Mouse (Mus musculus): ENCODE results near the gene Ear1.
"Not testable (repeated sequence)": the region's sequence is repeated elsewhere in the genome, so short reads cannot be mapped to it uniquely, and the experiment has no call there.

Ear1 gene

GRCm38 (mm10) chr14:43875417-43875816 is at the start of gene Ear1:
TSS of gene Ear1 (minus strand) at chr14:43875517.
- DNase-seq (ENCODE audit: low spot score): not testable (repeated sequence)

GRCm38 (mm10) chr14:43924688-43925403 is 49.5 kb upstream of the Ear1 start, which contains the start of gene Gm8113:
TSS of gene Gm8113 (plus strand) at chr14:43925390.
- peak; percentile 14 for DNase-seq (ENCODE audit: low spot score)

GRCm38 (mm10) chr14:43923459-43923858 is 48.1 kb upstream of the Ear1 start, which contains the start of gene Ear10:
TSS of gene Ear10 (minus strand) at chr14:43923559.
- not testable (repeated sequence) for DNase-seq (ENCODE audit: low spot score)

- DNase-seq (ENCODE audit: low spot score): not testable (repeated sequence)
Observed at GRCm38 (mm10) chr14:43918214-43918613, 42.9 kb upstream of the Ear1 start.

- not testable (repeated sequence) for DNase-seq (ENCODE audit: low spot score)
Observed at GRCm38 (mm10) chr14:43898577-43898976, 23.3 kb upstream of the Ear1 start.

- not testable (repeated sequence) for DNase-seq (ENCODE audit: low spot score)
Observed at GRCm38 (mm10) chr14:43895357-43895756, 20.0 kb upstream of the Ear1 start.

- not testable (repeated sequence) for DNase-seq (ENCODE audit: low spot score)
Observed at GRCm38 (mm10) chr14:43891288-43891687, 16.0 kb upstream of the Ear1 start.

GRCm38 (mm10) chr14:43886235-43886634 is 10.9 kb upstream of the Ear1 start:
- not testable (repeated sequence) for DNase-seq (ENCODE audit: low spot score)

- DNase-seq (ENCODE audit: low spot score): not testable (repeated sequence)
Observed at GRCm38 (mm10) chr14:43879966-43880545, 4.7 kb upstream of the Ear1 start.

- not testable (repeated sequence) for DNase-seq (ENCODE audit: low spot score)
Observed at GRCm38 (mm10) chr14:43877789-43878188, 2.5 kb upstream of the Ear1 start.

- not testable (repeated sequence) for DNase-seq (ENCODE audit: low spot score)
Observed at GRCm38 (mm10) chr14:43874862-43875261, 455 bp downstream of the Ear1 start.

- DNase-seq (ENCODE audit: low spot score): not testable (repeated sequence)
Observed at GRCm38 (mm10) chr14:43860522-43860921, 14.8 kb downstream of the Ear1 start.

- not testable (repeated sequence) for DNase-seq (ENCODE audit: low spot score)
Observed at GRCm38 (mm10) chr14:43859465-43859864, 15.9 kb downstream of the Ear1 start.

GRCm38 (mm10) chr14:43843949-43844573 is 31.3 kb downstream of the Ear1 start:
- DNase-seq (ENCODE audit: low spot score): not testable (repeated sequence)

- not testable (repeated sequence) for DNase-seq (ENCODE audit: low spot score)
Observed at GRCm38 (mm10) chr14:43840976-43841375, 34.3 kb downstream of the Ear1 start.

- not testable (repeated sequence) for DNase-seq (ENCODE audit: low spot score)
Observed at GRCm38 (mm10) chr14:43835366-43835765, 40.0 kb downstream of the Ear1 start.

- not testable (repeated sequence) for DNase-seq (ENCODE audit: low spot score)
Observed at GRCm38 (mm10) chr14:43830385-43830784, 44.9 kb downstream of the Ear1 start.

- not testable (repeated sequence) for DNase-seq (ENCODE audit: low spot score)
Observed at GRCm38 (mm10) chr14:43824176-43824575, 51.1 kb downstream of the Ear1 start.

- not testable (repeated sequence) for DNase-seq (ENCODE audit: low spot score)
Observed at GRCm38 (mm10) chr14:43821869-43822268, 53.4 kb downstream of the Ear1 start.

- DNase-seq (ENCODE audit: low spot score): not testable (repeated sequence)
Observed at GRCm38 (mm10) chr14:43812458-43812857, 62.9 kb downstream of the Ear1 start.

- not testable (repeated sequence) for DNase-seq (ENCODE audit: low spot score)
Observed at GRCm38 (mm10) chr14:43808142-43808541, 67.2 kb downstream of the Ear1 start.

- not testable (repeated sequence) for DNase-seq (ENCODE audit: low spot score)
Observed at GRCm38 (mm10) chr14:43804435-43804834, 70.9 kb downstream of the Ear1 start.

Measured in retina, embryonic 14.5 days (tissue).